Mouse (Mus musculus): ENCODE data around the gene Tmem211.

Tmem211 gene

DNA sequence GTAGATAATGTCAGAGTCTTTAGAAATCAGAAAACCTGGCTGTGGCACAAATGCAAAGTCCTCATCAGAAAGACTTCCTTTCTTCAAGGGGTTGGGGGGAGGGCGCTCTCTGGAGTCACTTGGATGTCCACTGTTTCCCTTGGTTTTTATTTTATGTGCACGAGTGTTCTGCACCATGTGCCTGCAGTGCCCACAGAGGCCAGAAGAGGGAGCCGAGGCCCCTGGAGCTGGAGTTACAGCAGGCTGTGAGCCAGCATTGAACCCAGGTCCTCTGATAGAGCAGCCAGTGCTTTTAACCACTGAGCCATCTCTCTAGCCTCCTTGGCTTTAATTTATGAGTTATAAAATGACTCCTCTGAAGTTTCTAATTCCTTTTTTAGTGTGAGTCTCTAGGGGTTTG, 43.3 kb downstream of the Tmem211 start:
- TF ChIP-seq NANOG (IDR thresholded peaks at IDR 0.05; ENCODE audit: borderline replicate concordance, low read length): no peak
- TF ChIP-seq POU5F1 (IDR thresholded peaks at IDR 0.05; ENCODE audit: borderline replicate concordance, low read length): no peak
- peak; percentile 93 for TF ChIP-seq CTCF (conservative IDR thresholded peaks at IDR 0.05; ENCODE audit: low read length)
- H3K36me3 ChIP-seq (ENCODE audit: insufficient read depth, low read length): peaks cover 37% of the 10 kb centered on the region
- H3K4me3 ChIP-seq (replicated peaks; ENCODE audit: low read length): no peak overlapping the region
- no peaks in the 10 kb centered on the region for H3K27me3 ChIP-seq (ENCODE audit: insufficient read depth, low read length)
- no peaks in the 10 kb centered on the region for H3K9me3 ChIP-seq (ENCODE audit: low read length)
- H3K4me1 ChIP-seq (replicated peaks; ENCODE audit: low read depth, low read length): peaks cover 61% of the 10 kb centered on the region

DNA sequence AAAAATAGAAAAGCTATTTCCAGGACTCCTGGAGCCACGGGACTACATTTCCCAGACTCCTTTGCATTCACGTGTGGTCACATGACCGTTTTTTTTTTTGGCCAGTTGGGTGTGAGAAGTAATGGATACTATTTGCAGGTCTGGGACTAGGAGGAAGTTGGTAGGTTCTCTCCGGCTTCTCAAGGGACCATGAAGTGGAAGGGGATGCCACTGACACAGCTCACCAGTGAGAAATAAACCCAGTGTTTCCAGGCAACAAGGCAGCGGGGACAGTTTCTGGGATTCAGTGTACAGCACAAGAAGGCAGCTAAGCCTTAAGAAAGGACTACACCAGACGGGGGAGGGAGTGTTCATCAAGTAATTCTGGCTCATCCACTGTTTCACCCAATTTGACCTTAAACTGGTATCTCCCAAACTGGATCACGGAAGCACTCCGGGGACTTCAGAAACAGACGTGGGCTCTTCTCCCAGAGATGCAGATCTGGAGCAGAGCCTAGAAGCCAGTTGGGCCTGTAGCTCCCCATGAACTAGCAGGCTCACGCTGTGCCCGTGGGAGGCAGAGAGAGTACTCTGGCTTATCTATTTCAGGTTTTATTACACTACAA, 44.6 kb downstream of the Tmem211 start:
- Histone ChIP-seq H3K4me1 (replicated peaks; ENCODE audit: low read depth, low read length) (peaks cover 61% of the 10 kb centered on the region), H3K36me3 (ENCODE audit: insufficient read depth, low read length) (peaks cover 44% of the 10 kb centered on the region), H3K27me3 (ENCODE audit: insufficient read depth, low read length) (no peaks in the 10 kb centered on the region), H3K9me3 (ENCODE audit: low read length) (no peaks in the 10 kb centered on the region), H3K4me3 (replicated peaks; ENCODE audit: low read length) (peak overlapping the region; percentile 52)
- TF ChIP-seq CTCF (conservative IDR thresholded peaks at IDR 0.05; ENCODE audit: low read length) (no peak), POU5F1 (IDR thresholded peaks at IDR 0.05; ENCODE audit: borderline replicate concordance, low read length) (no peak), NANOG (IDR thresholded peaks at IDR 0.05; ENCODE audit: borderline replicate concordance, low read length) (no peak)

DNA sequence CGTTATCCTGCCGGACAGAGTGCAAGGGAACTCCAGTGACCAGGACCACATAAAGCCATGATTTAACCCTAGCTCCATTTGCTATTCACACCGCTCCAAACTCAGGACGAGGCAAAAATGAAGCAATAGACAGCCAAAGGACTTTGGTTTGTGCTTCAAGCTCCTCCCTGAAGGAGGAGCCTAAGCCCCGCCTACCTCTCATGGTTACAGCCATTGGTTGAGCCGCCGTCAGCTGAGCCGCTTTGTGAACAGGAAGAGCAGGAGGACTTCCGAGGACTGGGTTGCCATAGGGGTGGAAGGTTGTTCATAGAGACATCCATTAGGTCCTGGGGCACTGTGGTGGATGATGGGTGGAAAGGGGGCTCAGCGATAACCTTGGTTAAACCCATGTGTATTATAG, 49.1 kb downstream of the Tmem211 start:
- Histone ChIP-seq H3K4me3 (replicated peaks; ENCODE audit: low read length) (peak overlapping the region; percentile 66), H3K9me3 (ENCODE audit: low read length) (no peaks in the 10 kb centered on the region), H3K27me3 (ENCODE audit: insufficient read depth, low read length) (no peaks in the 10 kb centered on the region), H3K36me3 (ENCODE audit: insufficient read depth, low read length) (peaks cover 62% of the 10 kb centered on the region), H3K4me1 (replicated peaks; ENCODE audit: low read depth, low read length) (peaks cover 73% of the 10 kb centered on the region)
- TF ChIP-seq CTCF (conservative IDR thresholded peaks at IDR 0.05; ENCODE audit: low read length) (no peak), POU5F1 (IDR thresholded peaks at IDR 0.05; ENCODE audit: borderline replicate concordance, low read length) (no peak), NANOG (IDR thresholded peaks at IDR 0.05; ENCODE audit: borderline replicate concordance, low read length) (no peak)

DNA sequence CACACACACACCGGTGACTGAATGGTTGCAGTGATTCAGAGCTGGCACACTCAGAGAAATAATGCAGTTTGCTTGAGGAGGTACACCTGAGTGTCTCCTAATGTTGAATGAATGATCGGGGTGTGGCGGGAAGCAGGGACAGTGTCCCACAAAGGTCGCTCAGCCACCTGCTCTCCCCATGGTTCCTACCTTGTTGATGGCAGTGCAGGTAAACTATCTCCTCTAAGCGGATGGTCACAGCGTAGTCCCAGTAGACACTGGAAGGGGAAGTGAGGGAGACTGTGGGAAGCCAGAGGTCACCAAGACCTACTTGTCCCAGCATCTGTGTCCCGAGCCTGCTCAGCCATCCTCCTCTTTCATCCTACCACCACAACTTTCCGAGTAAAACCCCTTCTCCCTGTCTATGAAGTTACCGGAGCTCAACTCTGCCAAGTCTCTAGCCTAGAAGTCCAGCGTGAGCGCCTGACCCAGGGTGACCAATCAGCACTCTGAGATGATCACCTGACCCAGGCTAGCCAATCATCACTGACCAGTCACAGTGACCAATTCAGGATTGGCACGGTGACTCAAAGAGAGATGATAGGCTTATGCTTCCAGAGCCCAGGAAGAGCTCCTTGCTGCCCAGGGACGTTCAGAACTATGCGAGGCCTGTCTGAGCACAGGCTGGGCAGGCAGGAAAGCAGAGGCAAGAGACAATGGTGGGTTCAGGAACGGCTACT, 53.6 kb downstream of the Tmem211 start:
- Histone ChIP-seq H3K4me1 (replicated peaks; ENCODE audit: low read depth, low read length) (peaks cover 65% of the 10 kb centered on the region), H3K36me3 (ENCODE audit: insufficient read depth, low read length) (peaks cover 32% of the 10 kb centered on the region), H3K27me3 (ENCODE audit: insufficient read depth, low read length) (peaks cover 4% of the 10 kb centered on the region; the same call in 1 of the 2 replicates), H3K4me3 (replicated peaks; ENCODE audit: low read length) (peak overlapping the region; percentile 82), H3K9me3 (ENCODE audit: low read length) (no peaks in the 10 kb centered on the region)
- no peak for TF ChIP-seq CTCF (conservative IDR thresholded peaks at IDR 0.05; ENCODE audit: low read length)
- no peak for TF ChIP-seq NANOG (IDR thresholded peaks at IDR 0.05; ENCODE audit: borderline replicate concordance, low read length)
- TF ChIP-seq POU5F1 (IDR thresholded peaks at IDR 0.05; ENCODE audit: borderline replicate concordance, low read length): no peak

DNA sequence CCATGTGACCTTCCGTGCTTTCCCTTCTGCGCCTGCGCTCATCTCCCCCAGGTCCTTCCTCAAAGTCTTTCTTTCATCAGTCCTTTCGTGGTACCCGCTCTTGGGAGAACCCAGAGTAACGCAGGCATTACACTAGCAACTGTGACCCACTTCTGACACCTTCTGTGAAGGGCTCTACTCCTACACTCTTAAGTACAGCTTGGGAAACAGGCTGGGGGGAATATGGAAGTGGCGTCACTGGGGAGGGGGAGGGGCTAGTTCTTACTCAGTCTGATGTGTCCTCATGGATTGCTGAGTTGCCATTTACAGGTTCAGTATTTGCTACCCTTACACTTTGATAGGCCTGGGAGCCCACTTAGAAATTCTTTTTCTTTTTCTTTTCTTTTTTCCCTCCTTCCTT, 54.8 kb downstream of the Tmem211 start:
- Histone ChIP-seq H3K4me3 (replicated peaks; ENCODE audit: low read length) (no peak overlapping the region), H3K36me3 (ENCODE audit: insufficient read depth, low read length) (peaks cover 25% of the 10 kb centered on the region), H3K9me3 (ENCODE audit: low read length) (no peaks in the 10 kb centered on the region), H3K27me3 (ENCODE audit: insufficient read depth, low read length) (peaks cover 6% of the 10 kb centered on the region; the same call in 1 of the 2 replicates), H3K4me1 (replicated peaks; ENCODE audit: low read depth, low read length) (peaks cover 60% of the 10 kb centered on the region)
- TF ChIP-seq CTCF (conservative IDR thresholded peaks at IDR 0.05; ENCODE audit: low read length) (no peak), NANOG (IDR thresholded peaks at IDR 0.05; ENCODE audit: borderline replicate concordance, low read length) (no peak), POU5F1 (IDR thresholded peaks at IDR 0.05; ENCODE audit: borderline replicate concordance, low read length) (no peak)

DNA sequence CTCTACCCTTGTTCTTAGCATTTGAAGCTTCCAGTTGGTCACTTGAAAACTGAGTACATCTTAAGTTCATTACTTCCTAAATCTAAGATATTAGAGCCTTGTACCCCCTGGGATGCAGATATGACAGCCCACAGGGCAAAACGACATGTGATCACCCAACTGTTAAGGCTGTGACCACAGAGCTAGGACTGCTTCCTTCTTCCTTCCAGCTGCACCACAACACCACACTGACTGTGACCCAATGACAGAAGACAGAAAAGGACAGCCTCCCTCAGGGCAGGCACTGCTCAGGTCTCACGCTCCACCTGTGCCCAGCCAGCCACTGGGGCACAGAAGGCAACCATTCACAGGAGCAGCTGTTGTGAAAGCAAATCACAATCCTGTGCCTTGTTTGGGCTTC, 57.0 kb downstream of the Tmem211 start:
- TF ChIP-seq POU5F1 (IDR thresholded peaks at IDR 0.05; ENCODE audit: borderline replicate concordance, low read length) (no peak), NANOG (IDR thresholded peaks at IDR 0.05; ENCODE audit: borderline replicate concordance, low read length) (no peak), CTCF (conservative IDR thresholded peaks at IDR 0.05; ENCODE audit: low read length) (no peak)

DNA sequence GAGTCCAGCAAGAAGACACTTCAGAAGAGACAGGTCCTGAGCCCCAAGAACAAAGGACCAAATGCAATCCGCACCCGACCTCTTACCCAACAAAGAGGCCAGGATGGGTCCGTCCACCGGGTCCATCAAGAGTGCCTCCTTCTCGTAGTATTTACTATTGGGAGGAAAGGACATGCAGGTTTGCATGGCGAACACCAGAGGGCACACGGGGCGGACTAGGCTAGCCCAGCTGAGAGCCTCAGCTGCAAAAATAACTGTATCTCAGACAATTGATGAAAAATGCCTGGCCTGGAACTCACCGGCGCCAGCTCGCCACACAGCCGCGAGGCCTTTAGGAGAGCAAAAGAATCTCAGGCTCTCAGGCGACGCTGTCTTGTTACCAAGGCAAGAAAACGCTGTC, 58.8 kb downstream of the Tmem211 start:
- peaks cover 53% of the 10 kb centered on the region for H3K4me1 ChIP-seq (replicated peaks; ENCODE audit: low read depth, low read length)
- H3K36me3 ChIP-seq (ENCODE audit: insufficient read depth, low read length): no peaks in the 10 kb centered on the region
- peaks cover 43% of the 10 kb centered on the region for H3K27me3 ChIP-seq (ENCODE audit: insufficient read depth, low read length)
- no peaks in the 10 kb centered on the region for H3K9me3 ChIP-seq (ENCODE audit: low read length)
- TF ChIP-seq NANOG (IDR thresholded peaks at IDR 0.05; ENCODE audit: borderline replicate concordance, low read length): no peak
- no peak; the same call in 1 of the 2 replicates for TF ChIP-seq CTCF (conservative IDR thresholded peaks at IDR 0.05; ENCODE audit: low read length)
- no peak for TF ChIP-seq POU5F1 (IDR thresholded peaks at IDR 0.05; ENCODE audit: borderline replicate concordance, low read length)
- no peak overlapping the region for H3K4me3 ChIP-seq (replicated peaks; ENCODE audit: low read length)

More for the DNA sequence above, 57.0 kb downstream of the Tmem211 start:
- Histone ChIP-seq H3K27me3 (ENCODE audit: insufficient read depth, low read length) (peaks cover 25% of the 10 kb centered on the region), H3K4me3 (replicated peaks; ENCODE audit: low read length) (no peak overlapping the region), H3K9me3 (ENCODE audit: low read length) (no peaks in the 10 kb centered on the region), H3K36me3 (ENCODE audit: insufficient read depth, low read length) (peaks cover 3% of the 10 kb centered on the region), H3K4me1 (replicated peaks; ENCODE audit: low read depth, low read length) (peaks cover 66% of the 10 kb centered on the region)

DNA sequence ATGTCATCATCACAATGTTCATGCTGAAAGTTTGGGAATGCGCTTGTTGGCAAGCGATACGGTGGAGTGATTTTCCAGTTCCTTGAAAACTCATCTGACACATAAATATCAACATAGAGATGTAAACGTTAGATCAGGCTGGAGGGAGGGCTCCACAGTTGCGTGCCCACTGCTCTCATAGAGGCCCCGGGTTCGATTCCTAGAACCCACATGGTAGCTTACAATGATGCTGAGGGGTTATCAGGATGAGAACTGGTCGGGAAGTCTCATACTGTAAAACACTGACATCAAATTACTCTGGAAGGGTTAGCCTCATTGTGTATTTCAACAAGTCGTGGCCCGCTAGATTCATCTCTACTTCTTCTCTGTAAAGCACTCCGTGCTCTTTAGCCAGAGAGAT, 59.3 kb downstream of the Tmem211 start:
- no peaks in the 10 kb centered on the region for H3K9me3 ChIP-seq (ENCODE audit: low read length)
- TF ChIP-seq POU5F1 (IDR thresholded peaks at IDR 0.05; ENCODE audit: borderline replicate concordance, low read length) (no peak), NANOG (IDR thresholded peaks at IDR 0.05; ENCODE audit: borderline replicate concordance, low read length) (no peak), CTCF (conservative IDR thresholded peaks at IDR 0.05; ENCODE audit: low read length) (no peak)
- no peak overlapping the region for H3K4me3 ChIP-seq (replicated peaks; ENCODE audit: low read length)
- H3K36me3 ChIP-seq (ENCODE audit: insufficient read depth, low read length): no peaks in the 10 kb centered on the region
- H3K27me3 ChIP-seq (ENCODE audit: insufficient read depth, low read length): peaks cover 48% of the 10 kb centered on the region
- peaks cover 48% of the 10 kb centered on the region for H3K4me1 ChIP-seq (replicated peaks; ENCODE audit: low read depth, low read length)

All from E14TG2a.4 (cell line).